Mouse (Mus musculus) forebrain, embryonic 16.5 days (tissue): ENCODE data around the gene Mob3b. TPM values are rescaled to one million over a fixed set of nuclear protein-coding genes. Genes with fewer than 3 reads are reported as not detected.
A peak's percentile ranks its signal among the peaks of the same experiment; 100 is the strongest.

Experiments used
- ATAC-seq: fragments of 200-750 bp; cut with Nextera tagmentation; 2 replicates; pipeline ENCODE4 v1.8.0; 2017; ENCODE audit warnings: mild to moderate bottlenecking, moderate library complexity
- H3K27ac ChIP-seq: fragments of 300-500 bp; sonication (generic); 2 replicates; pipeline ENCODE4 v1.5.1; 2014; ENCODE audit warnings: low read length, control low read depth
- H3K27me3 ChIP-seq: fragments of 300-500 bp; sonication (generic); replicated peaks from 2 replicates; pipeline ENCODE4 v1.6.1; 2014; ENCODE audit warnings: low read length; ENCODE audit not compliant: control insufficient read depth, insufficient read depth
- H3K36me3 ChIP-seq: fragments of 300-500 bp; sonication (generic); 2 replicates; pipeline ENCODE4 v1.6.1; 2014; ENCODE audit not compliant: control insufficient read depth, insufficient read depth
- H3K4me1 ChIP-seq: fragments of 300-500 bp; sonication (generic); replicated peaks from 2 replicates; pipeline ENCODE4 v1.6.1; 2014; ENCODE audit warnings: low read length; ENCODE audit not compliant: control insufficient read depth, insufficient read depth
- H3K4me2 ChIP-seq: fragments of 300-500 bp; sonication (generic); 2 replicates; pipeline ENCODE4 v1.6.1; 2014; ENCODE audit warnings: mild to moderate bottlenecking, low read length, control low read depth
- H3K4me3 ChIP-seq: fragments of 300-500 bp; sonication (generic); replicated peaks from 2 replicates; pipeline ENCODE4 v1.5.1; 2014; ENCODE audit warnings: mild to moderate bottlenecking, low read length, control low read depth
- H3K9ac ChIP-seq: fragments of 300-500 bp; sonication (generic); replicated peaks from 2 replicates; pipeline ENCODE4 v1.6.1; 2014; ENCODE audit warnings: low read depth, low read length, control low read depth
- H3K9me3 ChIP-seq: fragments of 300-500 bp; sonication (generic); 2 replicates; pipeline ENCODE4 v1.6.1; 2016; ENCODE audit warnings: low read length; ENCODE audit not compliant: control insufficient read depth
- WGBS: fragments of 180-500 bp; shearing (Covaris S2); extraction: QIAGEN DNeasy Blood & Tissue Kit; methylation state at CpG from one replicate; pipeline ENCODE4 v1.1.7; 2014; 5-methylcytosine and 5-hydroxymethylcytosine counted together
- polyA plus RNA-seq: library from polyadenylated mRNA; unstranded; fragments of >200 nt; fragmentation: Nextera tagmentation; extraction: Ambion mirVana; gene quantifications from 2 replicates; pipeline ENCODE4 v1.2.1, GENCODE M21; 2015

Gene Mob3b
- 4.3 and 4.6 TPM in 2 replicates for polyA plus RNA-seq

DNA sequence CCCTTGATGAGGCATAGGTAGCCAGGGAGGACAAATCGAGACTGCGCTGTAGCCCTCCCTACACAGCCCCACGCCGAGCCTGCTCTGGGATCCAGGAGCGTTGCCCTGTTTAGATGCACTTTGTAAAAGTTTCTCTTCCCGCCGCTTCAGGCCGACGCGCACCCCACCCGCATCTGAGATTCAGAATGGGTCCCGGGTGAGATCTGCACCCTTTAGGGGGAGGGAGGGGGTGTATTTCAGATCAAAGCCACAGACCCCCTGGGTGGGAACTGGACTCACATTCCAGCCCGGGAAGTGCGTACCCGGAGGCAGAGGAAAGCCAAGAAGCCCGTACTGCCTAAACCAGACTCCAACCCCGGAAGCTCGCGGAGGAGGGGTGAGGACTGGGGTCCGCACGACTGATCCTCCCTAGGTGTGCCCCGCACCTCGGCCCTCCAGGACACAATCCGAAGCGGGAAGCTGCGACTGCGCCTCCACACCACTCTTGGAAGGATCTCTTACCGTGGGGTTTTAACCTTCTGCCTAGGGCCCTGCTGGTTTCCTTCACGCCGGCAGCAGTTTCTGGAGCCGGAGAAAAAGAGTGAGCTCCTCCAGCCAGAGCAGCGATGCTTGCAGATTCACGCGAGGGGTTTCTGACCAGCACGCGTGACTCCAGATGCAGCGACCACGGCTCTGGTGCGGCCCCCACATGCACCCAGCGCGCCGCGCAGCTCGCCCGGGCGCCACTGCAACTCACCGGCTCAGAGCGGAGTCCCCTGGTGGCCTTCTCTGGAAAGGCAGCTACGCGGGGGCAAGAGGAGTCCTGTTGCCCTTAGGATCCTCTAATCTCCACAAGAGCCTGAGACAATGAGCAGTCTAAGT is at the start of gene Mob3b:
TSS of gene Mob3b (minus strand) at position 734 of the 861 bp plus-strand sequence.
- Histone ChIP-seq H3K27me3 (0 out of 2 replicates have a peak, but pooled peaks cover 2% of the 10 kb centered on the region), H3K36me3 (no peaks in the 10 kb centered on the region), H3K27ac (no peak within 1 kb of the TSS; the same call in 1 of the 2 replicates), H3K4me2 (peak within 1 kb of the TSS; percentile 86), H3K4me3 (peak within 1 kb of the TSS; percentile 55), H3K9ac (peak within 1 kb of the TSS; percentile 60), H3K9me3 (no peaks in the 10 kb centered on the region), H3K4me1 (peaks cover 14% of the 10 kb centered on the region)
- under 1% methylated on average over 50 of the region's 50 CpGs for WGBS
- ATAC-seq: peak; percentile 92

DNA sequence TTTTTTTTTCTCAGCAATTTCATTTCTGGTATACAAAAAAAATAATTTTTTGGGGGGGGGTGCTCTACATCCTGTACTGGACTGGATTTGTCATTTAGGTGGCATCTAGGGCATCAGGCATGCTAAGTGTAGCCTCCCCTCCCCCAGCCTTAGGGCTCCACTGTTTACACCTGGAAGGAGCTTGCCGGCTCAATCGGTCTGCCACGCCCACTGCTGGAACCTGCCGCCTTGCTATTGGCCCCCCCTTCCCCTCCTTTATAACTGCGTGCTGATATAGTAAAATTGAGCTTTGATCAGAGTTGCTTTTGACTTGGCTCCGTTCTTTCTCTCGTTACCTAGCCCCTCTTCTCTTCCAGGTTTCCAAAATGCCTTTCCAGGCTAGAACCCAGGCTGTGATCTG is 47.4 kb upstream of the Mob3b start:
- no peak overlapping the region for H3K4me3 ChIP-seq
- H3K9me3 ChIP-seq: no peaks in the 10 kb centered on the region
- no peaks in the 10 kb centered on the region for H3K4me1 ChIP-seq
- no peak overlapping the region for H3K9ac ChIP-seq
- no peak overlapping the region for H3K4me2 ChIP-seq
- WGBS: 76% methylated on average over 7 of the region's 7 CpGs
- H3K36me3 ChIP-seq: peaks cover 22% of the 10 kb centered on the region
- no peak overlapping the region for H3K27ac ChIP-seq
- no peaks in the 10 kb centered on the region for H3K27me3 ChIP-seq
- ATAC-seq: no peak

DNA sequence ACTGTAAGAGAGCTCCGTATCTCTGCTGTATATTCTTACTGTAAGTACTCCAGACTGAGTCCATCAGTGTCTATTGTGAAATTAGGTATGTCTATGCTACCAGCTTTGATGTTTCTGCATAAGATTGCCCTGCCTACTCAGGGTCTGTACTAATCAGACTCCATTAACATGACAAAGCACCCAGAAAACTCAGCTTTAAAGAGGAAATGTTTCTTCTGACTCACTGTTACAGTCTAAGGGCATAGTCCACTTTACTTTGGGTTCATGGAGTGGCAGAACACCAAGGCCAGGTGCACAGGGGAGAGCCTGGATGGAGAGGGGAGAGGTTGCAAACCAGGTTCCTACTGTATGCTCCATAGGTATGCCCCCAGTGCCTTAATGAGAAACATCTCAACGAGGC is 46.4 kb upstream of the Mob3b start:
- Histone ChIP-seq H3K4me3 (no peak overlapping the region), H3K9me3 (no peaks in the 10 kb centered on the region), H3K4me2 (no peak overlapping the region), H3K9ac (no peak overlapping the region), H3K27ac (no peak overlapping the region), H3K27me3 (no peaks in the 10 kb centered on the region), H3K36me3 (peaks cover 22% of the 10 kb centered on the region), H3K4me1 (no peaks in the 10 kb centered on the region)
- WGBS: 92% methylated on average over 2 of the region's 2 CpGs
- no peak for ATAC-seq

DNA sequence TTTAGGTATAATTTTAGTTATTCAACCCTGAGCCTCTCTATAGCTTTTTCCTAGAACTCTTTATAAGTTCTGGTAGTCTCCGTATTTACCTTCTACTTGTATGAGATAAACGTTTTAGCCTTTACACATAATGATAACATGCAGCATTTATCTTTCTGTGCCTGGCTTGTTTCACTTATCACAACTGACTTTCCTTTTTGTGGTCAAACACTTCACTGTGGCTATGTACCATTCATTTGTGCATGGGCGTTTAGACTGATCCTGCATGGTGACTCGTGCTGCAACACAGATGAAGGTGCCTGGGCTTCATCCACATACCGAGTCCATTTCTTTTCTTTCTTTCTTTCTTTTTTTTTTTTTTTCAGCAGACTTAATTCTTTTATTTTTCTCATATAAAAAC is 44.4 kb upstream of the Mob3b start:
- Histone ChIP-seq H3K4me1 (no peaks in the 10 kb centered on the region), H3K9ac (no peak overlapping the region), H3K27me3 (no peaks in the 10 kb centered on the region), H3K9me3 (no peaks in the 10 kb centered on the region), H3K27ac (no peak overlapping the region), H3K4me3 (no peak overlapping the region), H3K4me2 (no peak overlapping the region), H3K36me3 (peaks cover 22% of the 10 kb centered on the region)
- WGBS: 97% methylated on average over 5 of the region's 5 CpGs
- no peak for ATAC-seq

DNA sequence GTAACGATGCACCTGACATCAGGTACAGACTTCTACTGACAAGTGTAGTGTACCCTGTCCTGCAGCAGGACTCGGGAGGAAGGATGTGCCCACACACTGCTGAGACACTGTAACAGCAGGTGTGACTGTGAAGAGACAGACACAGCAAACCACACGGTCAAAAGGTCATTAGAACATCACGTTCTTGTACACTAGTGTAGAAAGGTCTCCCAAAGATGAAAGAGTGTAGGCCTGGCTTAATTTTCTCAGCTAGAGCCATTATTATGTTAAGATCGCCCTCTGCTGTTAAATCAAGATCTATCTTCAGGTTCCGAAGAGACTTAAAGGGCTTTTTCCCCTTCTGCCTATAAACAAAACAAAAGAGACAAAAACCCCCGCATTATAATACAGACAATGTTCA is 35.4 kb upstream of the Mob3b start:
- no peak overlapping the region for H3K4me3 ChIP-seq
- no peak overlapping the region for H3K27ac ChIP-seq
- no peaks in the 10 kb centered on the region for H3K9me3 ChIP-seq
- ATAC-seq: 0 out of 2 replicates have a peak, but pooled peaks have one; percentile 23
- H3K27me3 ChIP-seq: no peaks in the 10 kb centered on the region
- no peak overlapping the region for H3K9ac ChIP-seq
- 43% methylated on average over 7 of the region's 7 CpGs for WGBS
- H3K4me2 ChIP-seq: no peak overlapping the region
- no peaks in the 10 kb centered on the region for H3K4me1 ChIP-seq
- no peaks in the 10 kb centered on the region for H3K36me3 ChIP-seq

DNA sequence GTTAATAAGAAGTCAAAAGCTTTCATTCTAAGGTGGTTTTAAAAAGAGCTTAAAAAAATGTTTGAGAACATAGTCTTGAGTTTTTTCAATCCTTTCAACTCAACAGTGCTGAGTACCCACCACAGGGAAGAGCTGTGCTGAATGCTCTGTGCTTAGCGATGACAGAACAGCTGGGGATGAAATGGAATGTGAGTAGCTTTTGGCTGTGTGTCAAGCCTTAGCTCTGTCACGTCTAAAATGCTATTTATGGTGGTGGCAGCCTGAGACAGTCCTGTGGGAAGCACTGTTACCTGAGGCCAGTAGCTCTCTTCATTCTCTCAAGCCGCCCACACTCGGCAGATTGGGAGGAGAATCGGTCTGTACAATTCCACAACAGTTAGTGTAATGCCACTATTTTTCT is 32.5 kb upstream of the Mob3b start:
- H3K36me3 ChIP-seq: no peaks in the 10 kb centered on the region
- no peak for ATAC-seq
- no peak overlapping the region for H3K4me2 ChIP-seq
- no peaks in the 10 kb centered on the region for H3K4me1 ChIP-seq
- no peaks in the 10 kb centered on the region for H3K27me3 ChIP-seq
- H3K4me3 ChIP-seq: no peak overlapping the region
- H3K27ac ChIP-seq: no peak overlapping the region
- 73% methylated on average over 5 of the region's 5 CpGs for WGBS
- no peaks in the 10 kb centered on the region for H3K9me3 ChIP-seq
- no peak overlapping the region for H3K9ac ChIP-seq

DNA sequence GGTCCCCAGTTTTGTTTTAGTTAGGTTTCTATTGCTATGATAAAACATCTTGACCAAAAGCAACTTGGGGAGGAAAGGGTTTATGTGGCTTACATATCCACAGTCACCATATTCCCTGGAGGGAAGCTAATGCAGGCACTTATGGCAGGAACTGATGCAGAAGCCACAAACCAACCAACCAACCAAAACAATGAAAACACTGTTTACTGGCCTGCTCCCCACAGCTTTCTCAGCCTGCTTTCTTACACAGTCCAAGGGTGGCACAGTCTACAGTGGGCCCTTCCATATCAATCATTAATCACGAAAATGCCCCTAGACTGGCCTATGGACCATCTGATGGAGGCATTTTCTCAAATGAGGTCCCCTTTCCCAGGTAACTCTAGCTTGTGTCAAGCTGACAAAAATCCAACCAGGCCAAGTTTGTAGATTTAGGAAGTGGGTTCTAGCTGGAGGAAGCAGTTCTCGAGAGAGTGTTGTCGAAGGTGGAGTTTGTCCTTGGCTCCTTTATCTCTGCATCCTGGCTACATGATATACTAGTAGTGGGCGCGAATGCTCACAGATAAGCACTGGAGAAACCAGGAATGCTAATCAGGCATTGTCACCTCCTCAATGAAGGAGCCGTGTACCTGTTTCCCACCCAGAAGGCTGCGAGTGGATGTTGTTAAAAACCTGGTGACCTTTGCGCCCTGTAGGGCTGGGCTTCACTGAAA is 30.5 kb upstream of the Mob3b start:
- no peak overlapping the region for H3K9ac ChIP-seq
- no peak overlapping the region for H3K4me2 ChIP-seq
- no peak for ATAC-seq
- WGBS: 96% methylated on average over 8 of the region's 8 CpGs
- H3K9me3 ChIP-seq: no peaks in the 10 kb centered on the region
- no peak overlapping the region for H3K27ac ChIP-seq
- H3K36me3 ChIP-seq: no peaks in the 10 kb centered on the region
- H3K4me1 ChIP-seq: no peaks in the 10 kb centered on the region
- no peak overlapping the region for H3K4me3 ChIP-seq
- no peaks in the 10 kb centered on the region for H3K27me3 ChIP-seq

DNA sequence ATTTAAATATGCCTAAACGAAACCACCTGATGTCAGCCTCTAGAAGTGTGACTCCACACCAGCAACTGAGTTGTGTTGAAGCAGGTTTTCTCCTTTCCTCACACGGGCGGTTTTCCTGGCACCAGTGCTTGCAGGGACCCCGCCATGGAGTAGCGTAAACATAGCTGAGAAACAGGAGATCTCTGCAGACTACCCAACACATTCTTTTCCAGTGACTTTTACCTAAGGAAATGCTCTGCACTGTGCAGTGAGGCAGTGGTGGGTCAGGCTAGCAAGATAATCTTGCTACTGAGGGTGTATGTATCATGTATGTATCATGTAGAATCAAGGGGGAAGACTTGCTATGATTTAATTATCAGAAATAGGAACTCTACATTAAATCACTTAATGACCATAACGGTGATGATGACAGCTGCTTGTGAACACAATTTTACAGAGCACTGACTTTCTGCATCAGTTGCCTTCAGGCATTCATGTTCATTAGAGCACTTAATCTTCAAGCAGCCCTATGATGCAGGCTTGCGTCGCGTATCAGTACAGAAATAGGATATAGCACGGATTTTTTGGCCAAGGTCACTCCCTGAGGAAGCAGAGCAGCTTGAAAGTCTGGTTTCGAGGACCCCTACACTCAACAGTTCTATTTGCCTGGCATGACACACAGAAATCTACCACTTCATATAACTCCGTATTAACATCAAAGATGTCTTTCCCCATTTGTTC is 20.8 kb upstream of the Mob3b start:
- WGBS: 69% methylated on average over 12 of the region's 12 CpGs

DNA sequence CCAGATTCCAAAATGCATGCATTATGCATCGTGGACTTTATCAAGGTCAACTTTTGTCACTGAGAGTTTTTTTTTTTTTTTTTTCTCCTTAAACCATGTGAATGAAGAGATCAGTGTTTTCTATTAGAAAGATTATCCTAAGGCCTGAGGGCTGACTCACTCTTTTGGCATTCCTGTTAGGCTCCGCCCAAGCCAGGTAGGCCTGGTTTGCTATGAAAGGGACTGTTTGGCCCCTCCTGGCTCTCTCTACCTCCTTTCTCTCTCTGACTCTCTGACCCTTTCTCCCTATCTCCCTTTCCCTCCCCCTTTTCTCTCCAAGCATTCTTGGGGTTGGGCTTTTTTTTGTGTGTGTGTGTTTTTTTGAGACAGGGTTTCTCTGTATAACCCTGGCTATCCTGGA is 18.3 kb upstream of the Mob3b start:
- H3K27me3 ChIP-seq: no peaks in the 10 kb centered on the region
- no peaks in the 10 kb centered on the region for H3K4me1 ChIP-seq
- WGBS: 94% methylated on average over 2 of the region's 2 CpGs
- no peaks in the 10 kb centered on the region for H3K9me3 ChIP-seq
- no peaks in the 10 kb centered on the region for H3K36me3 ChIP-seq
- ATAC-seq: no peak
- no peak overlapping the region for H3K9ac ChIP-seq
- no peak overlapping the region for H3K4me3 ChIP-seq
- H3K27ac ChIP-seq: no peak overlapping the region
- H3K4me2 ChIP-seq: no peak overlapping the region

More for the DNA sequence above, 20.8 kb upstream of the Mob3b start:
- Histone ChIP-seq H3K4me2 (no peak overlapping the region), H3K27ac (no peak overlapping the region), H3K36me3 (no peaks in the 10 kb centered on the region), H3K27me3 (no peaks in the 10 kb centered on the region), H3K9me3 (no peaks in the 10 kb centered on the region), H3K4me1 (no peaks in the 10 kb centered on the region), H3K9ac (no peak overlapping the region), H3K4me3 (no peak overlapping the region)
- ATAC-seq: no peak
